Mouse (Mus musculus) frontal cortex, postnatal 10 days (tissue): ENCODE data around the gene Purb.

Experiments used
- DNase-seq, 2 experiments: peaks; one replicate each; pipeline ENCODE4 v3.0.0; 2022; ENCODE audit warnings: low spot score in 2 of 2, mixed read lengths in 1 of 2

Gene Purb

DNA sequence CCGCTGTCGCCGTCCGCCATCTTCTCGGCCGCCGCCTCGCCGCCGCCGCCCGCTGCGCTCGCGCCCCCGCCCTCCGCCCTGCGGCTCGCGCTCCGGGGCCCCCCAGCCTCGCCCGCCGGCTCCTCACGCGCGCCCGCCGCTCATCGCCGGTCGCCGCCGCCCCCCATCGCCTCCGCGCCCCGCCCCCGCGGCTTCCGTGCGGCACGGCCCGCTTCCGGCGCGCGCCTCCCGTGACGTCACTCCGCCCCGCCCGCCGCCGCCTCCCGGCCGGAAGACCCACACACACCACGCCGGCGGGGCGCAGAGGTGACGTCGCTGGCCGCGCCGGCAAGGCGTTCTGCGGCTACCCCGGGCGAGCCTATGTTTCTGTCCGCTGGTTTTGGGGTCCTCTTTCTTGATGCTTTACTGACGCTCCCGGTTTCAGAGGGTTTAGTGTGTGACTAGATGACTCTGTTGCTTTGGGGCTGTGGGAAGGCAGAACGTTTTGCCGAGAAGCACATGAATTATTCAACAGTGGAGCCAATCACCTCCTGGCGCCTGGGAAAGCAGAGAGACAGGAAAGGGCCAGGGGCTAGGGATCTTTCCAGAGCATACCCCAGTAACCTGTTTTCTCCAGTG is at the start of gene Purb:
Purb (minus strand) TSS at position 51 of the 618 bp plus-strand sequence.
- peak; percentile 86 to 91 for DNase-seq

DNA sequence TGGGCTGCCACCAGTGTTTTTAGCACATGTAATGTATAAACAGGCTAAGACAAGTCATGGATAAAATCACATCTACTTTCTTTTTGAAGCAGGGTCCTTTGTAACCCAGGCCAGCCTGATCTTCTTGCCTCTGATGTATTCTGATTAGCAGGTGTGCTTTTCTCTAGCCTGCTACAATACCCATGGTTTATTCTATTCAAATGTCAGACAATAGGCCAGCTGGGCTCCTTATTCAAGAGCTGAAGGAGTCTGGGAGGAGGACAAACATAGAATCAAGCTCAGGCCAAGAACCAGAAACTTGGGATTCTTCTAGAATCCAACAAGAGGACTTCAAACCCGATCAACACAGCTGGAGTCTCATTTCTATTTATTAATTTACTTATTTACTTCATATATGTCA is 49.5 kb upstream of the Purb start:
- no peak for DNase-seq

DNA sequence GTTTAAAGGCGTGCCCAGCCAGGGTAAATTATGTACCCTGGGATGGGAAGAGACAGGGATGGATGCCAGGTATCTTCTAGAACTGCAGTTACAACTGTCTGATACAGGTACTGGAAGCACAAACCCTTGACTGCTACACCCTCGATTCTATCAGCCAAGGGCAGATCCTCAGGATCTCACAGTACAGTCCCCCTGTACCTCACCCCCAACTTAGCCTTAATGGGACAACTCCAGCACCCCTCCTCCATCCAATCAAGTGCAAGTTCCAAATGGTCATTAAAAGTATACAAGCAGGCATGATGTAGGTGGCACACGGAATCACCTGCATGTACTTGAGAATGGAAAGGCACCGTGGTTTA is 49.1 kb upstream of the Purb start:
- DNase-seq, result no peak

DNA sequence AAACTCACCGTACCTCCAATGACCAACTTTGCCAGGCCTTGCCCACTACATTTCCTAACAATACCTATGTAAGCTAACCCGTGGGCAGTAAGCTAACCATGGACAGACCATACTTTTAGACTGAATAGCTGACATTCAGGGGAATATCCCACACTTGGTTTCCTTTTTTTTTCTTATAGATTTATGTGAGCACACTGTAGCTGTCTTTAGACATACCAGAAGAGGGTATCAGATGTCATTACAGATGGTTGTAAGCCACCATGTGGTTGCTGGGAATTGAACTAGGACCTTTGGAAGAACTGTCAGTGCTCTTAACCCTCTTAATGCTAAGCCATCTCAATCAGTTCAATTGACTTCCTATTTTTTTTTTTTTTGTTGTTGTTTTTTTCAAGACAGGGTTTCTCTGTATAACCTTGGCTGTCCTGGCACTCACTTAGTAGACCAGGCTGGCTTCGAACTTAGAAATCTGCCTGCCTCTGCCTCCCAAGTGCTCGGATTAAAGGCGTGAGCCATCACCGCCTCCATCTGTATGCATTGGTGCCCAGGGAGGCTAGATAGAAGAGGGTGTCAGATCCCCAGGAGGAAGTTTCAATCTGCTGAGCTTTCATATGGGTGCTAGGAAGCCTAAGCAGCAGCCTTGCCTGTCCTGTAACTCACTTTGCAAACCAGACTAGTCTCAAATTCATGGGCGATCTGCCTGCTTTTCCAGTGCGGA is 48.6 kb upstream of the Purb start:
- no peak for DNase-seq

DNA sequence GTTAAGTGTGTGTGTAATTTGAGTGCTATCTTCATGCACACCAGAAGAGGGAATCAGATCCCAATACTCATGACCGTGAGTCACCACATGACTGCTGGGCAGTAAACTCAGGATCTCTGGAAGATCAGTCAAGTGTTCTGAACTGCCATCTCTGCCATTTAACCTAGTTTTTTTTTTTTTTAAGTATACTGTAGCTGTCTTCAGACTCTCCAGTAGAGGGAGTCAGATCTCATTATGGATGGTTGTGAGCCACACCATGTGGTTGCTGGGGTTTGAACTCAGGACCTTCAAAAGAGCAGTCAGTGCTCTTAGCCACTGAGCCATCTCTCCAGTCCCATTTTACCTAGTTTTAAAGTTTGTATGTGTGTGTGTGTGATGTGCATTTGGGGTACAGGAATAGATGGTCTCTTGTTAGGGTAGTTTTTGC is 48.0 kb upstream of the Purb start:
- no peak for DNase-seq

DNA sequence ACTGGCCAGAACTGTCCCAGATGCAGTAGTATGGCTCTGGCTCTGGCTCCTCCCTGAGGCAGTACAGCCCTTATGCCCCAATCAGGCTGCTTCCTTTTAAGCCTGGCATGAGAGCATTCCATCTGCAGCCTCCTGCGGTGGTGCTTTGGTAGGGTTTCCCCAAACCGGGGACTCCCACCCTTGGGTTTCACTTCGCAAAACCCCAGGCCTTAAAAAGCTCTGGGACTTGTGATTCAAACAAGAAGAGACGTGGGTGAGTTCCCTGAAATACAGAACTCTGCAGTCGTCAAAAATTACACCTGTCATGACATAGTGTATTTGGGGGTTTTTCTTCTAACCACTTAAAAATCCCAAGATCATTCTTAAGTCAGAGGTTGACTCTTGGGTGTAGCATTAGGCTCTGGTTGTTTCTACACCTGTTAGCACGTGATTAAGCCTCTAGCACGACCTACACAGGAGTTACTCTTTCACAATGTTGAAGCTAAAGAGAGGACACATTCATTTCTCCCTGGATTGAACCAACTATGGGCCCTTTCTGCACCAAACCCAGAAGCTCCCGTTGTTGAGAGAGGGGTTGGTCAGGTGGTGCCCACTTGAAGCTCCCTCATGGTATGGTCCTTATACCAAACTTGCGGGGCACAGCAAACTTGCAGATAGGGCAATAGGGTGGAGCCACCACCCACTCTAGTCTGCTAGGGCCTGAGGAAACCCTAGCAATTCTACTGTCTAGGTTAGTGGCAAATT is 47.2 kb upstream of the Purb start:
- DNase-seq, result no peak

DNA sequence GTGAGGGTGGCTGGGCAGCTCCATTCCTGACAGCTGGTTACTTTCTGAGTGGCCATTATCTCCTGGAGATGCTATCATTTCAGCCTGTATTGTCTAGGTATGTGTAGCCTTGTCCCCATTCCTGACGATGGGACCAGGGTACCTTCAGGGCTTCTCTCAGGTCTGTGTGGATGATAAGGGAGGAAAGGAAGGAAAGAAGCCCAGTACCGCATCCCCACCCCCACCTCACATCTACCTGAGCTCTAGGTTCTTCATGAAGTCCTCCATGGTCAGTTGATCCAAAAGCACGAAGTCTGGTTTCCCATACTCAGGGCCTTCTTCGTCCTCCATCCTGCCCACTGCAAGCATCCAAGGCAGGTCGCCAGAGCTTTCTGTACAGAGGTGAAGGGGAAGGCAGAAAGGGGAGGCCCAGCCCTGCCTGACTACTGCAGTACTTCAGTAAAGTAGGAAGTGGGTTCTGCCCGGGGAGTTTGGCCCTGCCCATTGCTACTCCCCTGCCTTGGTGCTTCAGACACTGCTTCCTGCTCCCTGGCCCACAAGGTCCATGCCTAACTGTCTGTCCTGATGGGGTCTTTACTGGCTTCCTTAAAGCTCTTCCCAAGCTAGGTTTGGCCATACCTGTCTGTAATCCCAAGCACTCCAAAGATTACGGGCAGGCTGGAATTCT is 44.9 kb upstream of the Purb start, which contains the start of gene Myo1g:
Myo1g (minus strand) TSS at position 459 of the 667 bp plus-strand sequence.
- DNase-seq, result no peak

DNA sequence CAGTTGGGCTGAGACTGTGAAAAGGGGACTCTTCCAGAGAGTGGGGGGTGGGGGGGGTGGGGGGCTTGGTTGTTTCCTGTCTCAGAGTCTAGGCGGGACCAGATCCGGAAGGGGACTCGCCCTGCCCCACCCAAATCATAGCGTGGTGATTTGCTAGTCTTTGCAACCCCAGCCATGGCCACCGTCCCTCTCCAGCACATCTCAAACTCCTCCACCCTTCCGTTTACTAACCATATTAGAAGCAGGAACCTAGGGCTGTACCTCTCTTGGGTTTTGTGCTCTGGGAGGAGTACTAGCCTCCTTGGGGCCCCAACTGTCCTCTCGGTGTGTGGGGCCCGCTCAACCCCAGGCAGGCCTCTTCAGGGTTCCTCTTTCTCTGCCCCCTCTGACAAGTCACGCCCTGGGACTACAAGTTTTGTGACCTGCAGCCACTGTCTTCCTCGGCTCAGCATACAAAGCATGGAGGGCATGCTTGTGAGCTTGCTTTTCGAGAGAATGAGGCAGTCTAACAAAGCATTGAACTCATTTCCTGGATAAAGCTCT is 43.8 kb upstream of the Purb start:
- no peak for DNase-seq

DNA sequence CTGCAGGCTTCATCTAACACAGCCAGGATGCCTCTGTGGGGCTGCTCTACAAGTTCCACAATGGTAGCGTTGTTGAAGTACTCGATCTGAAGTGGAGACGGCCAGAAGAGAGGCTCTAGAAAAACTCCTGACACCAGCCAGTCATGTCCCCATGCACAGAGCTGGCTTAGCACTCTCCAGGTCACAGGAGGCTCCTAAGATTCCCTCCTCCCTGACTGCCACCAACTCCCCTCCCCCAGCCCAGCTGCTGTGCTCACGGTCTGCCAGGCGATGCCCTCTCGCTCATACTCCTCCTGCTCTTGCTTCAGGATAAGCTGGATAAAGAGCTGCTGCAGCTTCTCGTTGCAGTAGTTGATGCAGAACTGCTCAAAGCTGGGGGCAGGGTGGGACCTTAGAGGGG is 39.1 kb upstream of the Purb start:
- no peak for DNase-seq

DNA sequence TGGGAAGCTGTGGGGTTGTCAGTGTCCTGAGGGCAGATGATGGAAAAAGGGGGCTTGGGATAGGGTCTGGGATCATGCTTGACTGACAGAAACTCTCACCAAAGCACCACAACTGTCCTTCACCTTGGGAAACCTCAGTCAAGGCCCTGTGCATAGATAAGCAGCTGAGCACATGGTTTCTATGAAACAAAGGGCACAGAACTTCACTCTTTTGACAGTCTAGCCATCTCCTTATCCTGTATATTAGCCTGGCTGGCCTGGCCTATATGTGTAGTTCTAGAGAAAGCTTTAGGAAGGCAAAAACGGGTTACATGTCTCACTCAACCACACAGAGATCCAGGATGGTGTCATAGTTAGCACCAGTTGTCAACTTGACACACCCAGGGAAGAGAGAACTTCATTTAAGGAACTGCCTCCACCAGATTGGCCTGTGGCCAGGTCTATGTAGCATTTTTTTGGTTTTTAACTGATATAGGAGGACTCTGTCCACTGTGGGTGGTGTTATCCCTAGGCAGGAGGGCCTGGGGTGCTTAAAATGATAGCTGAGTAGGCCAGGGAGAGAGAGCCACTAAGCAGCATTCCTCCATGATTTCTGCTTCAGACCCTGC is 32.7 kb upstream of the Purb start:
- no peak for DNase-seq

DNA sequence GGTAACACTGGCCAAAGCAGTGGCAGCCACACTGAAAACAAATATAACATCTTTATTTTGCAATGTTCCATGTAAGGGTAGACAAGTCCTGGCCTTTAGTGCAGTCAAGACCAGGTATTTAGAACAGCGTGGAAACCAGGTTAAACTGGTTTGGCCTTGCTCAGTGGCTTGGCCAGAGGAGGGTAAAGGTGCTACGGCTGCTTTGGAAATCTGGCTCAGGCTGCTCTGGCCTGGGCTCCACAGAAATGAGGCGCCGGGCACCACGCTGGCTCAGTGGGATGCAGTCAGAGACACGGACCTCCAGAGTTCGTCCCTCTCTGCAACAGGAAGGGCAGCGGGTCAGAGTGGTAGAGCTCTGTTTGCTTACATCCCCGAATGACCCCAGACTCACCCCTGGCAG is 30.8 kb upstream of the Purb start:
- no peak for DNase-seq

DNA sequence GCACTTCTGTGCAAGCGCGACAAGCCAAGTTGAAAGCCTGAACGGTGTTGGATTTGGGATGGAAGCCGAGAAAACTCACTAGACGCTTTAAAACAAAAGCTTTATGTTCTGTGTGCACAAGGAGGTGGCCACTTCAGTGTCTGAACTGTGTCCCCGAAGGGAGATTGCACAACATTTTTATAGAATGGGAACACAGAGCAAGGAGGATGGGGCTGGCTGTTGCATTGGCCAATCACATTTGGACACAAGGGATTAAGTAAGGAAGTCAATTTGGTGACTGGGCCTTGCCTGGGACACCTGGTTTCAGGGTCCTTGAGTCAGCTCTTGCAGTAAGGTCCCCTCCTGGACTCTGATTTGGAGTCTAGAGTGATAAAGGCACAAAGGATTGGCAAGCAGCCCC is 29.0 kb upstream of the Purb start:
- DNase-seq, result no peak

DNA sequence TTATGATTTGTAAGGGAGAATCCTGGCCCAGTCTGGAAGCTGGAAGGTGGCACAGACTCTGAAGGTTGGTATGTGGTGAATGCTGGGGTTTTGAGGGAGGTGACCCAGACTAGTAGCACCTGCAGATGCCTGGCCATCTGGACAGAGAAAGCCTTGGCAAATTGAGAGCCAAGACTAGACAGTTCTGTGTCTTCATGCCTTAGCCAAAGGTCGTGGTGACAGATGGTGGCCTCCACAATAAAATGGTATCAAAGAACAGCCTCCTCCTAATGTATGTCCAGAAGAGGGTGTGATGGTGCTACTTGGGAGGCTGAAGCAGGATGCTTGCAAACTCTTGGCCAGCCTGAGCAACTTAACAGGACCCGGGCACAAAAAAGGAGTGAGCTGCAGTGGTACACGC is 28.5 kb upstream of the Purb start:
- no peak for DNase-seq

DNA sequence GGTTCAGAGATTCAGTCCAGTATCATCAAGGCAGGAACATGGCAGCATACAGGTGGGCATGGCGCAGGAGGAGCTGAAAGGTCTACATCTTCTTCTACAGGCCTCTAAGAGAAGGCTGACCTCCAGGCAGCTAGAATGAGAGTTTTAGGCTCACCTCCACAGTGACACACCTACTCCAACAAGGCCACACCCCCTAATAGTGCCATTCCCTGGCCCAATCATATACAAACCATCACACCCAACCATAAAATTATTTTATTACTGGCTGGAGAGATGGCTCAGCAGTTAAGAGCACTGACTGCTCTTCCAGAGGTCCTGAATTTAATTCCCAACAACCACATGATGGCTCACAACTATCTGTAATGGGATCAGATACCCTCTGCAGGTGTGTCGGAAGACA is 26.8 kb upstream of the Purb start:
- no peak for DNase-seq

DNA sequence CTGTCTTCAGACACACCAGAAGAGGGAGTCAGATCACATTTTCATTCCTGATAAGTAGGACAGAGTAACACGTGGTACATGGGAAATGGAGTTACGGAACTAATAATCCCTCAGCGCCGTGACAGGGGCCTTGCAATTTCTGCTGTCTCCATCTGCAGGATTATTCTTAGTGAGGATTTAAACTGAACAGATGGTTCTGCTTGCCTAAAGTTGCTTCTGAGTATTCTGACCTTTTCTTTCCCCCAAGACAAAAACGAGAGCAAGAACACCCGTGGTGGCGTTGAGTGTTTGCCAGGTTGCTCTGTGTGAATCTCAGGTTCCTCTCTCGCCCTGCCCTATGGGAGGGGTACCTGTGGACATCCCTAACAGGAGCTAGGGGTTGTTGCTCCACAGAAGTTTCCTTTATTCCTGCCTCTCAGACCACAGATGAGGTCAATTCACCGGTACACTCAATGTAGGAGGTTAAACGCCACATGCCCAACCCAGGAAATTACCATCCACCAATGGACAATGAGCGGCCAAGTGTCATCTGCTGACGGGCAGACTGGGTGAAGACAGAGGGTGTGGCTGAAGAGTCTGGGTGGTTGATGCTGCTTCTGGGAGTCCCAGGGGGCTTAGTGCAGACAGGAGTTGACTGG is 21.7 kb upstream of the Purb start:
- DNase-seq, result no peak

DNA sequence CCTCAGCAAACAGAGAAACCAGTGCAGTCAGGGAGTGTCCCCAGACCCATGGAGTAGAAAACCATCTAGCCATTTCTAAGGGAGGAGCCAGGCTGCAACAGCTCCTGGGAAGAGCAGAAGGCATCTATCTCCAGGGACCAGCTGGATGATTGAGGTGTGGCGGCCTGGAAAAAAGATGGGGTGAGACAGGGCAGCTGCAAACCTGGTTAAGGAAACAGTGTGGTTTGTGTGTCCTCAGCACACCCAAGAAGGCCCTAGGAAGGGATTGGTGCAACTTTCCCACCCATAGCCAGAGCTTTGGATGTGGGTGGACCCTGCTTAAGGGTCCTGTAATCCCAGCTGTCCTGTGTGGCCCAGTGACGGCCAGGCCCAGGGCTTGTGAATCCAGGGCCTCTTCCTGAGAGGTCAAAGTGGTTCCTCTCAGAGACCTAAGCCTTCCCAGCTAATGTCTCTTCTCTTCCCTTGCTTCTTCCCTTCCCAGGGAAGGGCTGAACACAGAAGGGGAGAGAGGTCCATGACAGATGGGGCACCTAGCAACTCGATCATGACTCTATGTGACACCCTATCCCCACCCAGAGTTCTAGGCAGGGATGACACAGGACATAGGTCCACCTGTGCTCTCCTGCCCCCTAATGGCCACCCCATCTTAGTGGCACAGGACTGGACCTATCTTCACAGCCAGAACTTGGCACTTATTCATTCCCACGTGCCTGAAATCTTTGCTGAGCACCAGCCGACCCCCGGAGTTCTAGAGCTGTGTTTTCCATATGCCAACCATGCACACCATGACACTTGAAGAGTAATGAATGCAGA is 14.2 kb upstream of the Purb start:
- DNase-seq, result no peak

DNA sequence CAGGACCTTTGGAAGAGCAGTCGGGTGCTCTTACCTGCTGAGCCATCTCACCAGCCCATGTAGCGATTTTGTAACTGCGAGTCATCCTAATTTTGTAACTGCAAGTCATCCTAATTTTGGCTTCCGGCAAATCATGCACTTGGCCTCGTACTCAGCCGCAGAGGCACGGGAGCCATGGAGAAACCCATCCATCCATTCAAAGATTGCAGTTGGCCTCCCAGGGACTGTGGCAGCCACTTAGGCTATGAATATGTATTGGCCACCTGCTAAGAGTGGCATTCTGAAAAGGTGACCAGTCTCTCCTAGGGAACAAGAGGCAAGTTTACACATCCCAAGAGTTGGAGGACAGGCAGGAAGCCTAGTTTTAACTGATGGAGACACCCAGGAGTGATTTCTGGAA is 13.5 kb upstream of the Purb start:
- DNase-seq, result no peak

DNA sequence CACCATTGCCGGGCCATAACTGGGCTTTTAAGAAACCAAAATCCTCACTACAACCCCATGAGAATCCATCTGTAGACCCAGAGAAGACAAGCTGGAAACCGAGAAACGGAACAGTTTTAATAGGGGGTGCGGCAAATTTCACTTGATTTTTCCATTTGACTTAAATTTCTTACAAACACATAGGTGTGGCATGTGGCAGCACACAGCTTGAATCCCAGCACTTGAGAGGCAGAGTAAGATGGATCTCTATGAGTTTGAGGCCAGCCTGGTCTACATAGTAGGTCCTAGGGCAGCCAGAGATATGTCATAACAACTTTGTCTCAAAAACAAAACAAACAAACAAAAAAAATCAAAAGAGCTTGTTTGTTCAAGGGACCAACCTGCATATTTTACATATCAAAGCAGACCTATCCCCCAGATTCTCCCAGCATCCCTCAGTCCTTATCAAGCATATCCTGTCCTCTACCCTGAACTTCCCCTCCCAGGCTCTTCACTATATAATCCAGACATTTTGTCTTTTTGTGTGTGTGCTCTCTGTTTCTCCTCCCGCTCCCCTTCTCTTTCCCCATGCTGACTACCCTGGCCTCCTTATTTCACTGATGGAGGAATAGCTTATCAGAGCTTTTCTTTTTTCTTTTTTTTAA is 12.4 kb upstream of the Purb start:
- DNase-seq, result no peak

DNA sequence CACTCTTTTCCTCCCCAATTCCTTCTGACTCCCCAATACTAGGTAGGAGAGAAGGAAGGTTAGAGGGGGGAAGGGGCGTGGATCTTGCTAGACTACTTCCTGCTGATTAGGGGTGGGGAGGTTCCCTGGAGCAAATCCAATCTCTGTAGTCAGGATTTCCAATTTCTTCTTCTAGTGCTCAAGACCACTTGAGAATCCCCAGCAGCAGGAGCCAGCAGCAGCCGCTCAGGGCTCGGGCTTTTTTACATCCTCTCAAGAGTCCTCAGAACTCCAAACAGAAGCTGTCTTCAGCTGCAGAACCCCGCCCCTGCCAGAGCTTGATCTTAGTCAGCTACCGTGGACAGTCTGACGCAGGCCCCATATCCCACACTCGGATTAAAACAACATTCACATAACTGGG is 11.8 kb upstream of the Purb start:
- no peak for DNase-seq

DNA sequence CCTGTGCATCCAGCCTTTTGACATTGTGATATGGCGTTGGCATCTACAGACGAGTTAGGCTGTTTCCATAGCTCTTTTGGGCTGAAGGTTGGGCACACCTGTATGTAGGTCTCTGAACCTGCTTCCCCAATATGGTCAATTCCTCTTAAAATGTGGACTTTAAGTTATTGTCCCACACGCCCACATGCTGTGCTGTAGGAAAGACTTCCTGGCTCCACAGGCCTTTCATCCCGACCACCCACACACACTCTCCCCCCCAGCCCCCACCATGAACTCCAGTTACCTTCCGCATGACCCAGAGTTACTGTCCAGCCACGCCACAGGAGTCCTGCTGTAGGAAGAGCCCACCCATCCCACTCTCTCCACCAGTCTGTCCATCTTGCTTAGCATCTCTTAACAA is 11.2 kb upstream of the Purb start:
- no peak for DNase-seq
